Mouse (Mus musculus) ES-Bruce4 (cell line): ENCODE measurements around the gene Fgfr2. TPM values are rescaled to one million over a fixed set of nuclear protein-coding genes. Genes with fewer than 3 reads are reported as not detected.

Experiments used
- H3K27ac ChIP-seq: 2 replicates; pipeline ENCODE4 v1.5.1; 2012; ENCODE audit warnings: low read length, inconsistent platforms; ENCODE audit not compliant: insufficient read depth
- H3K27me3 ChIP-seq: 2 replicates; pipeline ENCODE4 v1.6.1; 2012; ENCODE audit warnings: mild to moderate bottlenecking, low read length, inconsistent platforms; ENCODE audit not compliant: control insufficient read depth, poor library complexity, insufficient read depth, severe bottlenecking
- H3K36me3 ChIP-seq: 2 replicates; pipeline ENCODE4 v1.6.1; 2012; ENCODE audit warnings: inconsistent platforms, mild to moderate bottlenecking, low read length, moderate library complexity; ENCODE audit not compliant: control insufficient read depth, poor library complexity, insufficient read depth, severe bottlenecking
- H3K4me1 ChIP-seq: one replicate; pipeline ENCODE4 v1.8.1; 2011; ENCODE audit warnings: low read length; ENCODE audit not compliant: control insufficient read depth, insufficient read depth
- H3K4me3 ChIP-seq: 2 replicates; pipeline ENCODE4 v1.5.1; 2011; ENCODE audit warnings: low read depth, mild to moderate bottlenecking, low read length
- H3K9ac ChIP-seq: 2 replicates; pipeline ENCODE4 v1.6.1; 2012; ENCODE audit warnings: low read depth, mild to moderate bottlenecking, inconsistent platforms; ENCODE audit not compliant: poor library complexity, severe bottlenecking
- H3K9me3 ChIP-seq: replicated peaks from 2 replicates; pipeline ENCODE4 v1.6.1; 2012; ENCODE audit warnings: mild to moderate bottlenecking, low read length, inconsistent platforms; ENCODE audit not compliant: control insufficient read depth, poor library complexity, insufficient read depth, severe bottlenecking
- CTCF ChIP-seq: IDR thresholded peaks from one replicate; pipeline ENCODE4 v1.8.1; 2011; ENCODE audit warnings: low read depth, low read length
- EP300 ChIP-seq: IDR thresholded peaks from 2 replicates; pipeline ENCODE4 v1.6.1; 2011; ENCODE audit warnings: low read depth, low read length; ENCODE audit not compliant: insufficient read depth
- POLR2A ChIP-seq: IDR thresholded peaks from one replicate; pipeline ENCODE4 v1.8.1; 2011; ENCODE audit warnings: low read length; ENCODE audit not compliant: insufficient read depth
- polyA plus RNA-seq: library from polyadenylated mRNA; stranded (reverse); fragments of >200 nt; gene quantifications from 2 replicates; pipeline ENCODE4 v1.2.4, GENCODE M21; 2011; ENCODE audit warnings: low read depth; ENCODE audit not compliant: missing spikeins, insufficient read depth, insufficient read length

Fgfr2 gene
- polyA plus RNA-seq, 1 experiment, result 34.8 TPM

DNA sequence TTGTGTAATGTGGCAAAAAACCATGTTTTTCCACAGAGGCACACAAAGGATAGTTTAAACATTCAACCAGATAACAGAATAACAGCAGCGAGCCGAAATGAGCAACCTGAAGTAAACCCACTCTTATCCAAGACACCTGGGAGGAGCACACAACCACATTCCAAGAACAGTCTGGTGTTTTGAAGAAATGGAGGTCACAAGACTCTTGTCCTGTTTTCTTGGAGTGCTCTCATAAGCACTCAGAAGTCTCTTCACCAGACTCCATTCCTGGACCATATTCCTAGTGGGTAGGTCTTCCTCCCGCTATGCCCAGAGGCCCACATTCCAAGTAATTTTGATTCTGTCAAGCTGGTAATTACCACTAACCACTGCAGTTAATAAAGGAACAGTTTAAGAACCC lies 1973.0 kb downstream of the Fgfr2 start:
- Histone ChIP-seq H3K27me3 (no peaks in the 10 kb centered on the region), H3K4me3 (no peak overlapping the region), H3K9me3 (no peaks in the 10 kb centered on the region), H3K27ac (no peak overlapping the region), H3K36me3 (no peaks in the 10 kb centered on the region), H3K4me1 (no peaks in the 10 kb centered on the region), H3K9ac (no peak overlapping the region)
- no peak for TF ChIP-seq EP300
- TF ChIP-seq CTCF, result no peak
- TF ChIP-seq POLR2A, result no peak

DNA sequence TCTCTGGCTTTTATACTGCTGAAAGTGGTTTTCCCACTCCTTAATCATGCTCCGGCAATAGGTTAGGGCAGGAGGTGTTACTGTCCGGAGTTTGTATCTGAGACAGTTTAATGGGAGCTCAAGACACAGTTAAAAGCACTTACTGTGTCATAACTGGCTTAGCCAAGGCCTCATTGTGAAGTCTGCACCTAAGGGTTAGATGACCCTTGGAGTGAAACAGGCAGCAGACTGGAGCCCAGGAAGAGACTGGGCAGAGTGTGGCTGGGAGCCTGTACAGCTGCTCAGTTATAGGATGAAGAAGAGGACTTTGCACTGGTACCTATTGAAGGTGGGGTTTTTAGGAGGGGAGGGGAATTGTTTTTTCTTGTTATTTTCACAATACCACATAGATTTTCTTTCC lies 1976.9 kb downstream of the Fgfr2 start, which contains the start of gene 4933402N03Rik:
Gene 4933402N03Rik (minus strand): TSS at position 101 of the 400 bp plus-strand sequence.
- Histone ChIP-seq H3K27me3 (no peaks in the 10 kb centered on the region), H3K4me1 (no peaks in the 10 kb centered on the region), H3K36me3 (no peaks in the 10 kb centered on the region), H3K27ac (no peak within 1 kb of the TSS), H3K4me3 (no peak within 1 kb of the TSS), H3K9ac (no peak within 1 kb of the TSS), H3K9me3 (no peaks in the 10 kb centered on the region)
- no peak for TF ChIP-seq CTCF
- TF ChIP-seq EP300, result no peak
- TF ChIP-seq POLR2A, result no peak

DNA sequence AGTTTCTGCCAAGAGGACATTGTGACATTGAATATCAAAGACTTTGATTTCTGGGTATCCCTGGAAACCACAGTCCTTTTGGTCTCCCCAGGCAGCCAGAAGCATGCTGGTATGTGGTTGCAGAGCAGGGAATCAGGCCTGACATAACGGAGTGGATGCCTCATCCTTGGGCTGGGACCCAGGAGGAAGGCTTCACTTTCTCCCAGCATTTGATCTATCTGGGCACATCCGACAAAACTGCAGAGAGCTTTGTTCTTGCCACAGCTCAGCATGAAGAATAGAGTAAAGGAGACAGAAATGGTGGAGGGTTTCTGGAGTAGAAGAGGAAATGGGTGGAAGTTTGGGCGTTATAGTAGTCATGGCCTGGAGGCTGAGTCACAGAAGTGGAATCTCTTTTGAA lies 1990.0 kb downstream of the Fgfr2 start:
- Histone ChIP-seq H3K27me3 (no peaks in the 10 kb centered on the region), H3K9ac (no peak overlapping the region), H3K4me1 (no peaks in the 10 kb centered on the region), H3K4me3 (no peak overlapping the region), H3K27ac (no peak overlapping the region), H3K36me3 (no peaks in the 10 kb centered on the region), H3K9me3 (no peaks in the 10 kb centered on the region)
- no peak for TF ChIP-seq POLR2A
- no peak for TF ChIP-seq EP300
- TF ChIP-seq CTCF, result no peak

DNA sequence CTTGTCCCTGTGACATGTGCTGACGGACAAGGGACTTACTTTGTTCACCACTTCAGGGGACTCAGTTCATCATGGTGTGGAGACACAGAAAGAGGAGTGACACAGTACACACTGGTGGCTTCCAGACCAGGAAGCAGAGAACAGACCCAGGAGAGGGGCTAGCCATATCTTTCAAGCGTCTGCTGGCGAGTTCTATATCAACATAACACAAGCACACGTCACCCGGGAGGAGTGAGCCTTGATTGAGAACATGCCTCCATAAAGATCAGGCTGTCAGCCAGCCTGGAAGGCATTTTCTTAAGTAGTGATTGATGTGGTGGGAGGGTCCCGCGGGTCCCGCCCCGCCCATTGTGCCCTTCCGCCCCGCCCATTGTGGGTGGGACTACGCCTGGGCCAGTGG lies 1993.1 kb downstream of the Fgfr2 start:
- Histone ChIP-seq H3K27ac (no peak overlapping the region), H3K4me1 (no peaks in the 10 kb centered on the region), H3K27me3 (no peaks in the 10 kb centered on the region), H3K9me3 (no peaks in the 10 kb centered on the region), H3K36me3 (no peaks in the 10 kb centered on the region), H3K4me3 (no peak overlapping the region), H3K9ac (no peak overlapping the region)
- TF ChIP-seq CTCF (no peak), POLR2A (no peak), EP300 (no peak)

DNA sequence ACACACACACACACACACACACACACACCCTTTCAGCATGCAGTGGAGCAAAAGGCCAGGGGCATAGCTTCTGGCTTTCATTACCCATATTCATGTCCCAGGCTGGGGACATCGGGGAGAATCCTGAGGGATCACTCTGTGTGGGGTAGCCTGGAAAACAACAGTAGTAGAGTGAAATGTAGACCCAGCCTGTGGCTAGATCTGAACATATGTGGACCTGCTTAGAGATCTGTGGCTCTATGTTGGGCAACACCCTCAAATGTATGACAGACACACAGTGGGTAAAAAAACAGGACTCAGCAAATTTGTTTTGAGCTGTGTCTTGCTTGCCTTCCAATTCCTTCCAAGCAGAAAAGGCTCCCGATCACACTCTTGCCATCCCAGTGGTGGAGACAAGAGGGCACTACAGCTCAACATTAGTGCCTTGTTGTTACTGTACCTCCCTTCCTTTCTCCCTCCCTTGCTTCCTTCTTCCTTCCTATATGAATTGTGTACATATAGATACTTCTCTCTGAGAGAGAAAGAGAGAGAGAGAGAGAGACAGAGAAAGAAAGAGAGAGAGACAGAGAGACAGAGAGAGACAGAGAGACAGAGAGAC lies 2000.8 kb downstream of the Fgfr2 start:
- H3K4me3 ChIP-seq, result no peak overlapping the region
- H3K4me1 ChIP-seq, result no peaks in the 10 kb centered on the region
- no peak overlapping the region for H3K27ac ChIP-seq
- H3K9ac ChIP-seq, result no peak overlapping the region
- H3K27me3 ChIP-seq, result no peaks in the 10 kb centered on the region
- TF ChIP-seq POLR2A, result no peak
- H3K9me3 ChIP-seq, result no peaks in the 10 kb centered on the region
- no peaks in the 10 kb centered on the region for H3K36me3 ChIP-seq

DNA sequence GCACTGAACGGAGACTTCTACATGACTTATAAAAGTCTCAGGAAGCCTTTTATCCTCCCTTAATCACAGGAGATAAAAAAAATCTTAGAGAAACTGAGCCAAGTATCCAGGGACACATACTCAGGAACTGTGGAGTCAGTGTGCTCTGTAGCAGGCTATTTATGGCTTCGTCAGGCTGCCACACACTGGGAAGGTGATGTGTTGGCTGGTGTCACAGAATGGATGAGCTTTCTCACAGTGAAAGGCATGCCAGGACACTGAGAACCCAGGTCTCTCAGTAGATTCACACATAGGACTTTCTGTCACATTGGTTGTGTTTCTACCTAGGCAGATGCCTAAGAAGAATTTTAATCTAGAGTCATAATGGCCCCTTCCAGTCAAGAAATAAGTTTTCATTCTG lies 2008.7 kb downstream of the Fgfr2 start:
- Histone ChIP-seq H3K4me3 (no peak overlapping the region), H3K36me3 (no peaks in the 10 kb centered on the region), H3K9ac (no peak overlapping the region), H3K27ac (no peak overlapping the region), H3K27me3 (no peaks in the 10 kb centered on the region), H3K4me1 (no peaks in the 10 kb centered on the region), H3K9me3 (no peaks in the 10 kb centered on the region)
- TF ChIP-seq POLR2A, result no peak
- TF ChIP-seq EP300, result no peak
- TF ChIP-seq CTCF, result no peak
